Mouse (Mus musculus) limb, embryonic 15.5 days (tissue): ENCODE results near the gene Tmem259. TPM values are rescaled to one million over a fixed set of nuclear protein-coding genes. Genes with fewer than 3 reads are reported as not detected.
A peak's percentile ranks its signal among the peaks of the same experiment; 100 is the strongest.

Experiments
- ATAC-seq: fragments of 200-750 bp; cut with Nextera tagmentation; 2 replicates; pipeline ENCODE4 v1.8.0; 2017; ENCODE audit warnings: low read depth, moderate TSS enrichment; ENCODE audit not compliant: insufficient number of reproducible peaks, low FRiP score, low TSS enrichment
- H3K27ac ChIP-seq: fragments of 300-500 bp; sonication (generic); 2 replicates; pipeline ENCODE4 v1.5.1; 2015; ENCODE audit warnings: moderate library complexity, mild to moderate bottlenecking, inconsistent platforms
- H3K27me3 ChIP-seq: fragments of 300-500 bp; sonication (generic); 2 replicates; pipeline ENCODE4 v1.6.1; 2015; ENCODE audit warnings: inconsistent platforms
- H3K36me3 ChIP-seq: fragments of 300-500 bp; sonication (generic); 2 replicates; pipeline ENCODE4 v1.6.1; 2015; ENCODE audit warnings: inconsistent platforms
- H3K4me1 ChIP-seq: fragments of 300-500 bp; sonication (generic); 2 replicates; pipeline ENCODE4 v1.6.1; 2015; ENCODE audit warnings: inconsistent platforms
- H3K4me2 ChIP-seq: fragments of 300-500 bp; sonication (generic); 2 replicates; pipeline ENCODE4 v1.6.1; 2015; ENCODE audit warnings: mild to moderate bottlenecking, inconsistent platforms
- H3K4me3 ChIP-seq: fragments of 300-500 bp; sonication (generic); 2 replicates; pipeline ENCODE4 v1.5.1; 2015; ENCODE audit warnings: mild to moderate bottlenecking, inconsistent platforms
- H3K9ac ChIP-seq: fragments of 300-500 bp; sonication (generic); 2 replicates; pipeline ENCODE4 v1.6.1; 2015; ENCODE audit warnings: inconsistent platforms
- H3K9me3 ChIP-seq: fragments of 300-500 bp; sonication (generic); 2 replicates; pipeline ENCODE4 v1.6.1; 2016; ENCODE audit warnings: inconsistent platforms
- WGBS: fragments of 180-500 bp; shearing (Covaris S2); methylation state at CpG from one replicate; pipeline ENCODE4 v1.1.7; 2015; 5-methylcytosine and 5-hydroxymethylcytosine counted together
- polyA plus RNA-seq: library from polyadenylated mRNA; unstranded; fragments of >200 nt; fragmentation: Nextera tagmentation; extraction: Ambion mirVana; gene quantifications from 2 replicates; pipeline ENCODE4 v1.2.1, GENCODE M21; 2015

The Tmem259 gene
- polyA plus RNA-seq, 1 experiment from 2014 or later: 20.1 TPM

- peaks cover 85% of the 10 kb centered on the region for H3K4me1 ChIP-seq
- no peaks in the 10 kb centered on the region for H3K9me3 ChIP-seq
- no peaks in the 10 kb centered on the region for H3K27me3 ChIP-seq
- H3K4me3 ChIP-seq: no peak overlapping the region
- ATAC-seq: no peak
- peaks cover 24% of the 10 kb centered on the region for H3K36me3 ChIP-seq
- no peak overlapping the region for H3K4me2 ChIP-seq
- H3K9ac ChIP-seq: no peak overlapping the region
- WGBS: 85% methylated on average over 18 of the region's 18 CpGs
- no peak overlapping the region for H3K27ac ChIP-seq
Measured at GRCm38 (mm10) chr10:79929967-79930825, 53.9 kb downstream of the Tmem259 start.

GRCm38 (mm10) chr10:79928907-79929701 is 55.0 kb downstream of the Tmem259 start:
- H3K4me1 ChIP-seq: peaks cover 79% of the 10 kb centered on the region
- ATAC-seq: no peak
- H3K4me2 ChIP-seq: peak overlapping the region; percentile 93
- no peaks in the 10 kb centered on the region; the same call in 1 of the 2 replicates for H3K27me3 ChIP-seq
- H3K36me3 ChIP-seq: peaks cover 24% of the 10 kb centered on the region
- 0 out of 2 replicates have a peak overlapping the region, but pooled peaks have one; percentile 18 for H3K27ac ChIP-seq
- H3K4me3 ChIP-seq: peak overlapping the region; percentile 96
- H3K9ac ChIP-seq: no peak overlapping the region
- no peaks in the 10 kb centered on the region for H3K9me3 ChIP-seq
- 22% methylated on average over 9 of the region's 9 CpGs for WGBS

GRCm38 (mm10) chr10:79928030-79928694 is 56.0 kb downstream of the Tmem259 start:
- Histone ChIP-seq H3K4me3 (peak overlapping the region; percentile 96), H3K4me1 (peaks cover 69% of the 10 kb centered on the region), H3K27ac (peak overlapping the region; percentile 95), H3K9ac (peak overlapping the region; percentile 85), H3K36me3 (peaks cover 20% of the 10 kb centered on the region), H3K27me3 (peaks cover 7% of the 10 kb centered on the region), H3K9me3 (no peaks in the 10 kb centered on the region), H3K4me2 (peak overlapping the region; percentile 93)
- WGBS: 1% methylated on average over 28 of the region's 29 CpGs
- ATAC-seq: no peak

DNA sequence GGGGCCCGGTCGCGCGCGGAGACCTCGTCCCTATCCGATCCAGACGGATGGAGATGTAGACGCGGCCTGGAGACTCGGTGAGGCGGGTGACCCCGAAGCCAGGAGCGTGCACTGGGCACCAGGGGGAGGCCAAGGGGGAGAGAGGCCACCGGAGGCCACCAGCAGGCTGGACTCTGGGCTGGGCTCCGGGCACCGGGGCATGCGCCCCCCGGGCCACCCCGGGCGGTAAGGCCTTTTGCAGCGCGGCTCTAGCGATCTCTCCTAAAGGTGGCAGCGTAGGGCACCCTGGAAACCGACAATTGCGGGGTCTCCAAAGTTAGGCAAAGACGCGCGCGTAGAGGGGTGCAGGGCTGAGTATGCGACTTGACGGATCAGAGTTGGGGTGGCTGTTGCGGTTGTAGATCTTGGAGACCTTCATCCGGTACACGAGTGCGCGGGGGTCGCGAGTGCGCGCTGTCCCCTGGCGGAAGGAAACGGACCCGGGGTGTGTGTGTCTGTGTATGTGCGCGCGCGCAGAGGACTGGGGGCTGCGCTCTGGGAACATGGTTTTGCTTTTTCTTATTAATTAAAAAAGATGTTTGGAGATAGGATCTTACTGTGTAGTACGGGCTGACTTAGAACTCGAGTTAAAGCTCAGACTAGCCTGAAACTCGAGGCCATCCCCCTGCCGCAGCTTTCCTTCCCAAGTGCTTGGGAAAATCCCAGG is 56.7 kb downstream of the Tmem259 start:
- Histone ChIP-seq H3K36me3 (peaks cover 16% of the 10 kb centered on the region), H3K27ac (peak overlapping the region; percentile 95), H3K27me3 (peaks cover 14% of the 10 kb centered on the region), H3K4me2 (peak overlapping the region; percentile 93), H3K9ac (peak overlapping the region; percentile 85), H3K9me3 (no peaks in the 10 kb centered on the region), H3K4me1 (peaks cover 62% of the 10 kb centered on the region), H3K4me3 (peak overlapping the region; percentile 96)
- peak; percentile 6; the same call in 1 of the 2 replicates for ATAC-seq
- under 1% methylated on average over 54 of the region's 54 CpGs for WGBS

GRCm38 (mm10) chr10:79926491-79927323 is 57.4 kb downstream of the Tmem259 start, which contains the start of gene Arid3a:
TSS of gene Arid3a (plus strand) at chr10:79927043.
- peaks cover 56% of the 10 kb centered on the region for H3K4me1 ChIP-seq
- H3K9me3 ChIP-seq: no peaks in the 10 kb centered on the region
- WGBS: under 1% methylated on average over 63 of the region's 63 CpGs
- peaks cover 11% of the 10 kb centered on the region for H3K36me3 ChIP-seq
- peak; percentile 74 for ATAC-seq
- peaks cover 21% of the 10 kb centered on the region for H3K27me3 ChIP-seq
- H3K4me2 ChIP-seq: peak within 1 kb of the TSS; percentile 93
- peak within 1 kb of the TSS; percentile 85 for H3K9ac ChIP-seq
- H3K4me3 ChIP-seq: peak within 1 kb of the TSS; percentile 96
- H3K27ac ChIP-seq: peak within 1 kb of the TSS; percentile 95

GRCm38 (mm10) chr10:79925785-79926490 is 58.2 kb downstream of the Tmem259 start:
- peak overlapping the region; percentile 96 for H3K4me3 ChIP-seq
- peak overlapping the region; percentile 85 for H3K9ac ChIP-seq
- H3K36me3 ChIP-seq: peaks cover 5% of the 10 kb centered on the region
- H3K9me3 ChIP-seq: no peaks in the 10 kb centered on the region
- H3K4me2 ChIP-seq: peak overlapping the region; percentile 93
- WGBS: 7% methylated on average over 15 of the region's 15 CpGs
- peaks cover 58% of the 10 kb centered on the region for H3K4me1 ChIP-seq
- peak overlapping the region; percentile 95 for H3K27ac ChIP-seq
- peaks cover 29% of the 10 kb centered on the region for H3K27me3 ChIP-seq
- no peak for ATAC-seq

- WGBS: 11% methylated on average over 29 of the region's 29 CpGs
- ATAC-seq: no peak
- peaks cover 36% of the 10 kb centered on the region for H3K27me3 ChIP-seq
- no peaks in the 10 kb centered on the region for H3K9me3 ChIP-seq
- H3K4me2 ChIP-seq: peak overlapping the region; percentile 93; the same call in 1 of the 2 replicates
- H3K4me3 ChIP-seq: peak overlapping the region; percentile 96; the same call in 1 of the 2 replicates
- H3K9ac ChIP-seq: no peak overlapping the region
- H3K36me3 ChIP-seq: no peaks in the 10 kb centered on the region
- H3K27ac ChIP-seq: 0 out of 2 replicates have a peak overlapping the region, but pooled peaks have one; percentile 95
- peaks cover 55% of the 10 kb centered on the region for H3K4me1 ChIP-seq
Measured at GRCm38 (mm10) chr10:79924998-79925784, 58.9 kb downstream of the Tmem259 start.
